Mouse (Mus musculus): Measurements from ENCODE around the gene Piezo1.

The Piezo1 gene

GRCm38 (mm10) chr8:122546066-122546755 is 4.9 kb downstream of the Piezo1 start:
- peak; percentile 13 for DNase-seq (ENCODE audit: low read depth)

- DNase-seq (ENCODE audit: low read depth) = no peak
These were observed 7.0 kb downstream of the Piezo1 start for GRCm38 (mm10) chr8:122544138-122544537.

DNA sequence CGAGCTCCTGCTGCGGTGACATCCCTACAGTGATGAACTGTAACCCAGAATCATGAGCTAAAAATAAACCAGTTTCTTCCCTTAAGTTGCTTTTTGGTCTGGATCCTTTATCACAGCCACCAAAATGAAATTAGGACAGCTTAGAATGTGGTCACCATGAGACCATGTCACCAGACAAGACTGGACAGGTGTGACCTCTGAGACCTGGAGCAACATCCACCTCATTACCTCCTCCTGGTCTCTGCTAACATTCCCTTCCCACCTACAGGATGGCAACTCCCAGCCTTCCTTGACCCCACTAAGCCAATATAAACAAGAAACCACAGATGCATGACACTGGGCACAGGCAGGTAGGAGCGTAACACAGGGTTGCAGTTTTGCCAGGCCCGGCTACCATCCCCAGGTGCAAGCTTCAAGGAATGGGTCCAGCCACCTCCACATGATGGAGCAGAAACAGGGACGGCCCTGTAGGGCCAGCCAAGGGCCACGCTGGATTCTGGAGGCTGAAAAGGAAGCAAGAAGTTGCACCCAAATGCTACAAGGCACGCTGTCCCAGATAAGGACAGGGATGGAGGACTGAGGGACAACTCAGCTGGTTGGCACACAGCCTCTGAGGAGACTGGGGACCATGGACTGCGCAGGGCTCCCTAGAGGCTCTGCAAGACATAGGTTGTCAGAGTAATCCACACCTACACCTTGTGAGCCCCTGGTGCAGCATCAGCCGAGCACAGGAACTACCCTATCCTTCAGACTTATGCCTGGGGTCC is 12.6 kb downstream of the Piezo1 start:
- DNase-seq (ENCODE audit: low read depth) = no peak

DNA sequence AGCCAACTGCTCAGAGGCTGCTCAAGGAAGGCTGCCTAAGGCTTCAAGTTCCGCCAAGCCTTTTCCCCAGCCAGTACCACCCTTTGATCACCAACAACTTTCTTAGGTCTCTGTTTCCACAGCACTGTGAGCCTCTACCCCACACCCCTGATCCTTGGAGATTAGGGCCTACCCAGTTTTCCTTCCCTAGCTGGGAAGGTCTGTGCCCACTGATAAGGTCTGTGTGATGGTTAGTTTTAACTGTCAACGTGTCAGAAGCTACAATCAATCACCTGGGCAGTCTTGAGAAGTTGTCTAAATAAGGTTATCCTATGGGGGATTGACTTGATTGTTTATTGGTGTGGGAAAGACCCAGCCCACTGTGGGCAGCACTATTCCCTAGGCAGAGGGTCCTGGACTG is 13.3 kb downstream of the Piezo1 start:
- no peak for DNase-seq (ENCODE audit: low read depth)

DNA sequence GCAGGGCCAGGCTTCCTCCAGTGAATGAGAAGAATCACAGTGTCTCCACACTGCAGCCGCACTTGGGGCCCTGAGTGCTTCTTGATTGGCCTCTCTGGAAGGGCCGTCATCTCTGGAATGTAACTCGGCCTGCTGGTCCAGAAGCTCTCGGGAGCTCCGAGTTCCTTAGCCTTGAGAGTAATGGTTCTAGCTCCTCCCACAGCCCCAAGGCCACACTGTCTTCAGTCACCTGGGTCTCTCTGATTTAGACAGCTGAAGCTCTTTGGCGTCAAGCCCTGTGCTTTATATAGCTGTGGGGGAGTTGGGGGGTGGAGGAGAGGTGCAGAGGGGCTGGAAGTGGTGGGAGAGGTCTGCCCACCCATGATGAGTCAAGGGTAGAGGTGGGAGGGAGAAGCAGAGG is 14.1 kb downstream of the Piezo1 start:
- DNase-seq (ENCODE audit: low read depth) = no peak

DNA sequence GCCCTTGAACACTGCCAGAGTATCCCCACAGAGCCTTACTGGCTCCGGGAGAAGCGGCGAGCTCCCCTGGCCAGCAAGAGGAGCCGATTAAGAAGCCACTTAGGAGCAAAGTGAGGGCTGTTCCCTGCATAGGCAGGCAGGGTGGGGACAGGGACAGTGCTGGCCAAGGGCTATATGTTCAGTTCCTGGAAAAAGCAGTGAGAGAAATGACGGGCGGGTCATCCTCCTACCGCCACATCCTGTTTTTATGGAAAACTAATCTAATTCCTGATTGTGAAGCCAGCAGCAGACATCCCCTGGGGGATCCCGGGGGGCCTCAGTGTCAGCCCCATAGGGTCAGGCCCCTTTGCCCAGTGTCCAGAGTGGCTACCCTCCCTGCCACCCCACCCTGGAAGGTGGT is 19.8 kb downstream of the Piezo1 start:
- DNase-seq (ENCODE audit: low read depth) = no peak

- DNase-seq (ENCODE audit: low read depth) = no peak
These were observed 22.0 kb downstream of the Piezo1 start for GRCm38 (mm10) chr8:122529159-122529558.

DNA sequence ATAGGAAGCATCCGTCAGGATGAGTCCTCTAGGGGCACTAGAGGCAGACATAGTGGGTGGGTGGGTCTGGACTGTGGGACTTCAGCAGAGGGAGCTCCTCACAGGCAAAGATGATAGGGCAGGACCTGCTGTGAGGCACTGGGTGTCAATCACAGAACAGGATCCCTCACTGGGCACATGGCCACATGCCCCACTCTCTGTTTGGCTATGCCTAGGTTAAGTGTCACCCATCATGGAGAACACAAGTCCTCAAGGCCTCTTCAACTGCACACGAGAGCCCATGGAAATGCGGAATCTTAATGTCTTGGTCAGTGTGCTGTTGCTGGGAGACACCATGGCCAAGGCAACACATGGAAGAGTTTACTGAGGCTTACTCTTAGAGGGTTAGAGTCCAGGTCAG is 23.2 kb downstream of the Piezo1 start:
- no peak for DNase-seq (ENCODE audit: low read depth)

GRCm38 (mm10) chr8:122526526-122527170 is 24.5 kb downstream of the Piezo1 start:
- no peak for DNase-seq (ENCODE audit: low read depth)

DNA sequence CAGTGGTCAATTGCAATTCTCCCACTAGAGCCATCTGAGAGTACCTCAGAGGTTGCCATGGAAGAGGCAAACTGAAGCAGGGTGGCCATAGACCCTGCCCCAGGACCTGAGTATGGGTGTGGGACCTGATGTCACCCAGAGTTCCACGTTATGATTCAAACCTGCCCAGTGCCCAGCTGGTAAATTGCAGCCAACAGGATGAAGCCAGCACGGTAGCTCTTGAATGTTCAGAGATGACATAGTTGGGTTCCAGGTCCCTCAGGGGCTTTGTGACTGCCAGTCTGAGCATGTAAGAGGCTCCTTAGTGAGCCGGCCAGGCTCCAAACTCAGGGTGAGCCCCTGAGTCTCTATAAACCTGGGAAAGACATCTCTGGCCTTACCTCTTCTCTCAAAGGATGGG is 25.0 kb downstream of the Piezo1 start:
- DNase-seq (ENCODE audit: low read depth) = no peak

GRCm38 (mm10) chr8:122525004-122525403 is 26.1 kb downstream of the Piezo1 start:
- DNase-seq (ENCODE audit: low read depth) = no peak

DNA sequence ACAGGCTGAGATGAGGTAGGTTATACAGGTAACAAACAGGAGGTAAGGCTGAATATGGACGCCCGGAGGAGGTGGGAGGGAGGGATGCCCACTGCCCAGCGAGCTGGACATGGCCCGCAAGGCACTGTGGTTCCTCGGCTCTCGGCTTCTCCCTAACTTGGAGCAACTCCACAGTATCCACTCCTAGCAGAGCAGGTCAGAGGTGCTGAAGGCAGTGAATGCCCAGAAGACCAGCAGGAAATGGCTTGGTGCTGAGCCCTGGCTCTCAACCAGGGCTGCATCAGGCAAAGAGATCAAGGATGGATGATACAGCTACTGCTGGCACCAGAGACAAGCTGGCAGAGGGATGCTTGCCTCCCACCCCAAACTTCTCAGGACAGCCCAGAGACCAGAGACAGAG is 26.6 kb downstream of the Piezo1 start:
- no peak for DNase-seq (ENCODE audit: low read depth)

DNA sequence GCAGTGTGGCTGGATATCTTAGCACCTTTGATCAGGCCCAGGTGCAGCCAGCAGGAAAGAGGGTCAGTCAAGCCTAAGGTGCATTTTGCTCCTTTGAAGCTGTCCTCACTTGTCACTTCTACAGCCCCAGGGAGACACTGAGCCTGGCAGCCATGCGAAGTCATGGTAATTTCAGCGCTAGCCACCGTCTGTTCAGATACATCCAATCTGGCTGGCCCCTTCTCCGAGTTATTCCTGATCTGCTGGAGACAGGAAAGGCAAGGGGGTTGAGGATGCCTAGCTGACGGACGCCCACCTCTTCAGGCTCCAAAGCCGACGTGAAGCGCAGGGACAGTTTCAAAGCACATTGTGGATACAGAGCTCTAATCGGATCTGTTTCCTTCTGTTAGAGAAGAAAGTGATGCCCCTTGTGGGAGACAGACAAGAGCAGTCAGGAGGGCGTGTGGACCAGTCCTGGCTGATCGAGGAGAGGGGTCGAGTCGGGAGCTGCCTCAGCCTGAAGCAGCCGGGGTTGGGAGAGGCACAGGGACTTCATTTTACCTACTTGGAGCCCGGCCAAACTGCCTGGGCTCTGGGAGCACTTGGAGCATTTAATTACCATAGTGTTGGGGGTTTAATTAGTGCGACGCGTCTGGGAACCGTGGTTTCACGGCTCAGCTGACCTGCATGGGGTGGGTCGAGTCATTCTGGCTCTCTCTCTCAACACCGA is 27.3 kb downstream of the Piezo1 start:
- DNase-seq (ENCODE audit: low read depth) = no peak

- DNase-seq (ENCODE audit: low read depth) = no peak
These were observed 28.1 kb downstream of the Piezo1 start for GRCm38 (mm10) chr8:122522796-122523651.

GRCm38 (mm10) chr8:122520611-122521010 is 30.5 kb downstream of the Piezo1 start:
- no peak for DNase-seq (ENCODE audit: low read depth)

- DNase-seq (ENCODE audit: low read depth) = no peak
These were observed 33.5 kb downstream of the Piezo1 start for GRCm38 (mm10) chr8:122517541-122518190.

DNA sequence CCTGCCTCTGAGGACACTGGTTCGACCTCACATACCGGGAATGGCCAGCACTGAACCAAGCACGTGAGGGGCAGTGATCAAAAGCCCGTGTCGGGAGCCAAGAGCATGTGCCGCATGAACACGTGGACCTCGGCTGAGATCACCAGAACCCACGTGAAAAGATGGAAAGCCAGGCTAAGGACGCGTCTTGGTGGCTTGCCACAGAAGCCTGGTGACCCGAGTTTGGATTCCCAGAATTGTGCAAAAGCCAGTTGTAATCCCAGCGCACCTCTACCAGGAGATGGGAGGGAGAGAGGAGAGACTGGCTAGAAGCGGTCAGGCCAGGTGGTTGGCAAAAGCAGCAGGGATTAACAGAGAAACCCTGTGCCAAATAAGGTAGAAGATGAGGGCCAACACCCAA is 35.4 kb downstream of the Piezo1 start:
- no peak for DNase-seq (ENCODE audit: low read depth)

DNA sequence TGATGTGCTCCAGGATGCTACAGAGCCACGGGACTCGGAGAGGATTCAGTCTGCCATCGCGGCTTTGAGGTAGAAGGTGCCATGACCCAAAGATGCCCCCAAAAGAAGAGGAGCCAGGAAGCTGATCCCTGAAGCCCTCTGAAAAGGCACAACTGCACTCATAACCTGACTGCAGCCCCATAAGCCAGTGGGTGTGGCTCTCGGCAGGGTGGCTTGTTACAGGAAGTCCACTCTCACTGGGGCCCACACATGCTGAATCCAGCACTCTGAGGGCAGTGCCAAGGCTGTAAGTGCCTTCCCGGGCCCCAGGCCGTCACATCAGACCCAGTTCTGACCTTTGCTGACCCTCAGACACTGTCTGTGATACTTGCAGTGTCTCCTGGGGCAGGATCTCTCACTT is 38.7 kb downstream of the Piezo1 start:
- DNase-seq (ENCODE audit: low read depth) = no peak

- DNase-seq (ENCODE audit: low read depth) = no peak
These were observed 39.6 kb downstream of the Piezo1 start for GRCm38 (mm10) chr8:122511552-122511951.

GRCm38 (mm10) chr8:122500856-122501255 is 50.3 kb downstream of the Piezo1 start:
- peak; percentile 89 for DNase-seq (ENCODE audit: low read depth)

GRCm38 (mm10) chr8:122497912-122498311 is 53.2 kb downstream of the Piezo1 start:
- DNase-seq (ENCODE audit: low read depth) = peak; percentile 44
